Mouse (Mus musculus) brain, embryonic 14.5 days (tissue): ENCODE results near the gene Gm14325. TPM values are rescaled to one million over a fixed set of nuclear protein-coding genes. Genes with fewer than 3 reads are reported as not detected.
"Not testable (repeated sequence)": the region's sequence is repeated elsewhere in the genome, so short reads cannot be mapped to it uniquely, and the experiment has no call there.

Experiments
- DNase-seq: peaks from one replicate; pipeline ENCODE4 v3.0.0-alpha.2; 2011; ENCODE audit warnings: low read depth
- polyA plus RNA-seq: library from polyadenylated mRNA; depleted of rRNA; stranded (reverse); fragments of >200 nt; gene quantifications from 2 replicates; pipeline ENCODE4 v1.2.3, GENCODE M21; 2012; rRNA removed

Gene Gm14325
- polyA plus RNA-seq, result 30.5 and 40.9 TPM in 2 replicates

DNA sequence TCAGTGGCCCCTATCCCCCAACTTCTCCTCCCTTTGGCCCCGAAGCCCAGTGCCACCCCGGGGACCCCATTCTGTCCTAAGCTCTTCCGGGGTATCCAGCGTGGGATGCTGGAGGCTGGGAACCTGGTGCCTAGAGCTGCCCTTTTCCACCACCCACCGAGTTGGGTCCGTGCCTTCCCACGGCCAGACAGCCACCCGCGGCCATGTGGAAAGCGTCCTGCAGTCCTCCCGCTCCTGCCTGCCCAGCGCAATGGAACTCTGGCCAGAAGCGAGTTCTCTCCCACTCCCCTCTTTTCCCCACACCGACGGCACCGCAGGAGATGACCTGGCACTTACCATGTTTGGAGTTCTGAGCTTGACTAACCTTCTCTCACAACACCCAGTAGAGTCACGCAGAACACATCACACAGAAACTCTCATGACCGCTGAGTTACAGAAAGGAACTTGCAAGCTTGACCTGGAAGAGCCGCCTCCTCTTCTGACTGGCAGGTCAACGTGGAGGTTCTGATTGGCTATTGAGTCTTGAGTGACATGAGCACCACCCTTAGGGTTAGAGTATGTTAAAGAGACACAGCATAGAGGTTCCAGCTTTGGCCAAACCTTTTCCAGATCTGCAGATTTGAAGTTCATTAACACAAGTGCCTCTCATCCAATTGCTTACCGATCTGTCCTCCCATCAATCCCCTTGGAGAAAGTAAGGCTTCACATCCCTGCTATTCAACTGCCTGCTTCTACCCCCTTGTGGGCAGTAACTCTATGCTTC lies at the start of gene Gm14325:
TSS of gene Gm14325 (minus strand) at position 436 of the 763 bp plus-strand sequence.
- DNase-seq, result peak; percentile 92

DNA sequence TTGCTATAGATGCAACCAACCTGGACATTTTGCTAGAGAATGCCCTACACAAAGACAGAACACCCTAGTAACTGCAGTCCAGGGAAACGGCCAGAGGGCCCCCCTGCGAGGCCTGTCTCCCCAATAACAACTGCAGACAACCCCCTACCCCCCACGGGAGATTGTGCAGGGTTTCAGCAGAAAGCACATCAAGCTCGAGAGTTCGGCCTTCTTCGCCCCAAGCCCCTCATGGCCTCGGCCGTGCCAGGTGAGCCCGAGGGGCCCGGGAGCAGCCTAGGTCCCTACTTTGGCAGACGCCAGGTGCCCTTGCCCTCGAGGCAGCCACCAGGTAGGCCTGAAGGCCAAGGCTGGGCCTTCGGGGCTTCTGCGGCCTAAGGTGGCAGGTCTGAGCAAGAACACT lies 47.6 kb upstream of the Gm14325 start:
- not testable (repeated sequence) for DNase-seq

DNA sequence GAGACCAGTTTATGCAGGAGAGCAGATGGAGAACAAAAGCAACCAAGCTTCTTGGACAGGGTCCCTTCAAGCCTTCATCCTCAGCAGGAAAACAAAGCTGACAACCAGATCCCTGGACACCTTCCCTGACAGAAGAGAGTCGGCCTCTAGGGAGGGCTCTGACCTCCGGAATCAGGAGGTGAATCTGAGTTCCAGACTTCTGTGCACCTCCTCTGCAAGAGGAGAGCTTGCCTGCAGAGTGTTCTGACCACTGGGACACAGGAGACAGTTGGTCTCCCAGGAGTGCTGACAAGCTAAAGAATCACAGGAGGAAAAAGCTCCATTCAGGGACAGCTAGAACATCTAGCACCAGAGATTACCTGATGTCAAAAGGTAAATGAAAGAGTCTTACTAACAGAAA lies 22.1 kb upstream of the Gm14325 start:
- not testable (repeated sequence) for DNase-seq

DNA sequence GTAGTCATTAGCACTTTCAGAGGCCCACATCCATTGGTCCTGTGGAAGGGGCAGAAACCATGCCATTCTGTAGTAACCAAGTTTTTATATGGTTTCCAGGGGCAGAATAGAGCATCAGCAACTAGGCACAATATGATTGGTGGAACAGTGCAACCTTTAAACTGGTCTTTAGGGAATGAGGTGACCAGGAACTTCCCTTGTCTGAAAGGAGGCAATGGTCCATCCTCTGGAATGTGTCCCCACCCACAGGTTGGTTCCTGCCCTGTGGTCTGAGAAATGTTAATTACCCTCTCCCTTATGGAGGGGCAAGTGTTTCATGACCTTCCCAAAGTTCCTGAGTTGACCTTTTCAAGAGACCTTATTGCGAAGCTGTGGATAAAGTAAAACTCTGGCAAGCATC lies 3.5 kb upstream of the Gm14325 start:
- not testable (repeated sequence) for DNase-seq

DNA sequence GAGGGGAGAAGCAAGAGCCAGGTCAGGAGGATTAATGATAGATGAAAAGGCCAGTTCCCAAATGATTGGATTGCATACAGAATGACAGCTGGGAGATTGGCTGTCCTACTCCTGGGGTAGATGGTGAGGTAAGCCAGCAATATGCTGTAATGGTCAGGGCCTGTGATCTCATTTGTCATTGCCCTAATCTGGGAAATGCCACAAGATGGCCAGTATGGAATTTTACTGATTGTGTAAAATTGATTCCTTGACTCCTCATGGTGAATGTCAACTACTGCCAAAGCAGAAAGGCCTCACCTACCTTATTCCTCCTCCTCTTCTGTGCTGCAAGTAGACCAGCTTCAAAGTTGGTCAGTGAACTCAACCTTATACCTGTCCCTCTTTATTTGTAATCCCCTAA lies 3.4 kb downstream of the Gm14325 start:
- not testable (repeated sequence) for DNase-seq

DNA sequence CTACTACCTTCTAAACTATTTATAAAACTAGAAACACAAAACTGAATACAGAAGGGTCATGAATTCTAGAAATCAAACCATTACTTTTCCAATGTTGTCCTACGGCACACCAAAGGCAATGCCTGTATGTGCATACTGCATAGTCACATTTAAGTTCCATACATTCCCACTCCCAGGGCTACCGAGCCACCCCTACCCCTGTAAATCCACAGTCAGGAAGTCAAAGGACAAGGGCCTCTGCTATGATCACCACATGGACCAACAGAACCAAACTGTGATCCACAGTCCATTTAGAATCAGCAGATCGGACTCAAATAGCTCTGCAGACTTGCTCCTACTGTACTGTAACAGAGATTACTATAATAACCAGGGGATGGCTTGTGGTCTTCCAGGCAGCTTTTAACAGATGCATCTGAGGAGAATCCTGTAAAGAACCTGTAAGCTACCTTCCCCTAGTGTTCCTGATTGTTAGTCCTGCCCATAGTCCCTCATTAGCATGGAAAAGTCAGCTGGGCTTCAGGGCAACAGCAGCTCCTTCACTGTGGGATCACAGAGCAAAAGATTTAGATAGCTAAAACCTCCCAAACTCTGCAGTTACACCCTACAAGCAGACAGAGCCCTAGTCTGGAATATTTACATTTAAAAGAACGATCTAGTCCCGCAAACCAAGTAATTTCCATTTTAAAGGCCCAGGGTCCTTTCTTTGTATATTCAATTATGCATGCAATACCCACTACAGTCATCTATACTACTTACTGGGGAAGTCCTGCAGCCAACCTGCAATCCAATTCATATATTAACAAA lies 4.2 kb downstream of the Gm14325 start:
- peak; percentile 0 for DNase-seq

DNA sequence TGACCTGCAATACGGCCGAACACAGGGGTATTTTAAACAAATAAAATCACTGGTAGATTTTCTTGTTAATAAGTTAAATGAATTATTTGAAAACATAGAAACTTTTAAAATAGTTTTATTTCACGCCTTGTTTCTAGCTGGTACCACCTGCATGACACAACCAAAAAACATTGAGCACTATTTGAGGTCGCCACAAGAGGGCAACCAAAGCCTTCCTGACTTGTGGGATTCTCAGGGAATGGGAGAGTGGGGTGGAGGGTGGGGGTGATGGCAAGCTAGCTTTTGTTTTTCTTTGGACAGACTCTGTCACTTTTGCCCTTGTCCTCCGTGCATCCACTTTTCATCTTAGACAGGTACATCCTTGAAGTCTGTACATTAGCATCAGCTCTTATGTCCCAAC lies 18.2 kb downstream of the Gm14325 start:
- DNase-seq, result not testable (repeated sequence)

DNA sequence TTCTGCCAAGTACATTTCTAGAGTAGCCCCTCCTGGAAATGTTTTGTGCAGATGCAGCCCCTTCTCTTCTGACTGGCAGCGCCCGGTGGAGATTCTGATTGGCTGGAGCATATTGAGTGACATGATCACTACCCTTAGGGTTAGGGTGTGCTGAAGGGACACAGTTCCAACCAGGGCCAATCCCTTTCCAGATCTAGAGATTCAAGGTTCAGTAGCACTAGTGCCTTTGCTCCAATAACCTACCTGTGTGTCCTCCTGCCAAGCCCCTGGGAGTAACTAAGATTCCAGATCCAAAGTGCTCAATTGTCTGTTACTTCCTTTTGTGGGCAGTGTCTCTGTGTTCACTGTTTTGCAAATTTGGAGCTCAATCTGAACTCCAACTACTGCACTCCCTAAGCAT lies 34.0 kb downstream of the Gm14325 start:
- not testable (repeated sequence) for DNase-seq

DNA sequence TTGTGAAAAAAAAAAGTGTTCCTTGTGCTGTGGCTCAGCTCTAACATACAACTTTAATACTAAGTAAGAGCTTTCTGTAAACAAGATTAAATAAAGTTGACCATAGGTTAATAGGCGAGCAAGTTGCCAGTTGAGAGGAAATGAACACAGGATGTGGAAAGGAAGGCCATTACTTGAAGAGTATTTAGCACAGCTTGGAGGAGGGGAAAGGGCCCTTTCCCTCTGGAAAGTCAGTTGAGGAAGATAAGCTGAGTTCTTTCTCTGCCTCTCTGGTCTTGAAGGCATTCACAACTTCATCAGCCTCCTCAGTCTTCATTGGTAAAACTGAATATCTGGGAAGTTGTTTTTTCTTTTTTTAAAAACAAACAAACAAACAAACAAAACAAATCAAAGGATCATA lies 52.8 kb downstream of the Gm14325 start:
- DNase-seq, result not testable (repeated sequence)

Other genes with a start within 250 kb of the Gm14325 start
- gene Gm14322, start 81.0 kb downstream of the Gm14325 start, polyA plus RNA-seq, result 5.2 and 6.5 TPM in 2 replicates
- gene Gm14327, start 56.8 kb upstream of the Gm14325 start, polyA plus RNA-seq, result 1.4 and 2.6 TPM in 2 replicates
- gene Zfp972, start 85.3 kb upstream of the Gm14325 start, polyA plus RNA-seq, result 0.30 and 0.32 TPM in 2 replicates
- 6.5 and 7.2 TPM in 2 replicates for gene Gm14326, start 117.0 kb upstream of the Gm14325 start, polyA plus RNA-seq
- 3.9 and 7.2 TPM in 2 replicates for gene Zfp971, start 182.9 kb upstream of the Gm14325 start, polyA plus RNA-seq
- 6.7 and 7.4 TPM in 2 replicates for gene Zfp931, start 238.1 kb upstream of the Gm14325 start, polyA plus RNA-seq